Mouse (Mus musculus): ENCODE measurements around the gene Agbl3.

The Agbl3 gene

DNA sequence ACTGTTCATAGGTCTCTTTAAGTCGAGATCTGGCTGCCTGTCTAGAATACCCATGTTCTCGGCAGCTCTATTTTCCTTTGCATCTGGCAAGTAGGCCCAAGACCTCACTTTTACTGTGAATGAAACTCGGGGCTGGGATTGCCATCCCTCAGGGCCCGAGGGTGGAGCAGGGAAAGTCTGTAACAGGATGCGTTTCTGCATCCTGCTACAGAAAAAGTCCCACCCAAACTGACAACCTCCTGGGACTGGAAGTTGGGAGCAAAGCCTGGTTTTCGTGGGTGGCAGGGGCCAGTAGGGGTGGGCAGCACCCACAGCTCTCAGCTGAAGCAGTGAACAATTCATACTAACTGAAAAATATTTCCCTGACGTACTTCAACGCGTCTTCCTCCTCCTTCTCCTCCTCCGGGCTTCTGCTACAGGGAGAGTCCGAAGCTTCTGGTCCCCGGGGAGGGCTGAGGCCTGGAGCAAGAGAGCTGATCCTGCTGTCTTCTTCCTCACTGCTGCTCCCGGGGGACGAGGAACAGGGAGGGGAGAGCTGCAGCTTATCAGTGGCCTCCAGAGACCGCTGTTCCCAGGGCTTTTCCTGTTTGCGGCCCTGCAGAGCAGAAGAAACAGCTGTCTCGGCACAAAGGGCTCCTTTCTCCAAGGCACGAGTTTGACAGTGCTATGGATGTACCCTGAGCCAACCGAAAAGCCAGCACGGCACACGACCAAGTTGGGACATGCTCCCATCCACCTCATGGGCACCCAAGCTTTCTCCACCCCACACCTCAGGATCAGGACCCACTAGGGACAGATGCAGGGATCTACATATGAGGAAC is 94.1 kb downstream of the Agbl3 start:
- ATAC-seq (ENCODE audit: low TSS enrichment) = 0 out of 2 replicates have a peak, but pooled peaks have one; percentile 0

DNA sequence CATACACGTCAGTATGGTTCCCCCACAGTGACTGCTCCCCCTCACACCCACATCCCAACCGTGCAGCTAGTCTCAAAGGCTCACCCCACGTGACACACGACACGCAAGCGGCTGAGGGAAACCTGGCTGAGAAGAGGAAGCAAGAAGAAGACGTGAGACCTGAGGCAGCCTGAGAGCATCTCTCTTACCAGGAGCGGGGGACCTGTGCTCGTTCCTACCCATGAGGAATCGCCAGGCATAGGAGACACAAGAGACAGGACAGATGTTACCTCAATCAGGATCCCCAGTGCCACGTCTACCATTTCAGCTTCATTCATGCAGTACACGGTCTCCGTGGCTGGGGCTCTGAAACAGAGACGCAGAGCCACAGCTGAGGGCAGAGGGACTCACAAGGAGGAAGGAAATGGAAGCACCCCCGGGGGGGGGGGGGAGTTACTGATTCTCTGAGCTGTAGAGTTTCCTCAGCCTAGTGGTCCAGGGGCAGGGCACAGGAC is 95.1 kb downstream of the Agbl3 start:
- ATAC-seq (ENCODE audit: low TSS enrichment) = no peak

DNA sequence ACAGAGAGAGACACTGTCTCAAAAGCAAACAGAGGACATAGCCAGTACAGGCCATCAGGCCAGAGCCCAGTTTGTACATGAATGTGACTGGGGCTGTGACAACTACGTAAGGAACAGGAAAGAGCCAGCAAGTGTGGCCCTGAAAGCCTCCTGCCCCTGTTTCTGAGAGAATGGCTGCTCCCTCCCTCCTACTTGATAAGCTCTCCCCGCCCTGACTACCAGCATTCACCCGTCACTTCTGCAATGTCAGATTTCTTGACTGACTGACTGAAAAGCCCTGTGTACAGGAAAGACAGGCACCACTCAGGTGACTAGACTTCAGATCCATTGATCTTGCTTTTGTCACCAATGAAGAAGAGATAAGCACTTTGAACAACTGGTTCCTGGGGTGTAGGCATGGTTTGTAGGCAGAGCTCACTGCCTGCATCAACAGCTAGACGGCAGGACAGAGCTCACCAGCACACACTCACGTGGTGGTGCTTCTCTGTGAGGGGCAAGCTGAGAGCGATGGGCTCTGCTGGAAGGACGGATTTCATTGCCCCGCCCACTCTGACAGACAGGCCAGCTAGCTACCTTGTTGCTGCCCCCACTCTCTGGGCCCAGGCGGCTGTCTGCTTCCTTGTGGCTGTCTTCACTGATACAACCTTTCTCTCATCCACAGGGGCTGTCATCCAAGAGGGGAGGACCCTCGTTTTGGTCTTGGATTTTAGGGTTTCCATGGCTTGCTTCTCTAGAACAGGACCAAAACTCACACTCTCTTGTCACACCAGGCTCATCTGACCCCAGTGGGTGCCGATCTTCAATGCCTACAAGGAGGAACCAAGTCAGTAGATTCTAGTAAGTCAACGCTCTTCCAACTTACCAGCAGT is 96.0 kb downstream of the Agbl3 start:
- ATAC-seq (ENCODE audit: low TSS enrichment) = no peak

DNA sequence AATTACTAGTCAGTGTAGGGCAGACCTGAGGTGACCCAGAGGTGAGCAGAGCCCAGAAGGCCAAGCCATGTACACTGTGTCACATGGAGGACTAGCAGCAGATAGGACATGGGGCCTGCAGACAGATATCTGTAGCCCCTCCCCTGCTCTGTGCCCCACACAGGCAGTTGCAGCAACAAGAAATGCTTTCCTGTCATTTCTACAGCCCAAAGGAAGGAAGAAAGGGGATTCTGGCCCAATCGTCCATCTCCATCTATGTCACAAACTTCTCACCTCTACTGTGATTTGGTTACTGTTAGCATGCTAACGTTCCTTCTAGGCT is 96.6 kb downstream of the Agbl3 start:
- no peak for ATAC-seq (ENCODE audit: low TSS enrichment)

DNA sequence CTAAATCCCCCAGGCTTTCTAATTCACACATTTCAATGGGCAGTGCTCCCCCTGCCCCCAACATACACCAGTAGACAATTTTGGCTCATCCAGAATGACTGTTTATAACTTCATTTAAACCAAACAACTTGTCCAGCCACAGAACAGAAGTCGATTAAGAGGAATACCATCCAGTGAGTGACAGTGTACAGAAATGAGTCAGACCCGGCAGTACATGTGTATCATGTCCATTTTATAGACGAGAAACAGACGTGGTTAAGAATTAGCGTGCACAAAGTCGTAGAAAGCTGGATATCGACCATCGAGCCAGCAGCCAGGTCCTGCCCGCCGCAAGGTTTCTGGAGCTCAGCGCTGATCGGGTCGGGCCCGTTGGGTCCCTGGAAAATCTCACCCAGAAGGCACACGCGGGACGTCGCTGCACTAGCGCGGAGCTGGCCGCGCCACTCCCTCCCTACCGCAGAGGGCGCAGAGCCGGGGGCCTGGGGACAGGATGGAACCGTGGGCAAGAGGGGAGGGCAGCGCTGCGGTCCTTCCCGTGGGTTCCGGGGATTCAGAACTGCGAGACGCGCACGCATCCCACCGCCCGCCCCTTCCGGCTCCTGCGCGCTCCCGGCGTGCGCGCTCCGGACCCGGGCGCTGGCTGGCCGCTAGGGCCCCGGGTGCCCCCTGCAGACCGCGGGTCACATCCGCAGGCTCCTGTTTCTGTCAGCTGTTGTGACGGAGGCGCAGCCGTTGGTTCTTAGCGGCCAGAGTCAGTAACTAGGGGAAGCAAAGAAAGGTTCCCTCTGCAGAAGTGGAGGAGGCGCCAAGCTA is 97.5 kb downstream of the Agbl3 start, which contains the start of gene Cyren:
Gene Cyren, minus strand, starts transcription at position 552 of the 813 bp plus-strand sequence.
- ATAC-seq (ENCODE audit: low TSS enrichment) = peak; percentile 64

DNA sequence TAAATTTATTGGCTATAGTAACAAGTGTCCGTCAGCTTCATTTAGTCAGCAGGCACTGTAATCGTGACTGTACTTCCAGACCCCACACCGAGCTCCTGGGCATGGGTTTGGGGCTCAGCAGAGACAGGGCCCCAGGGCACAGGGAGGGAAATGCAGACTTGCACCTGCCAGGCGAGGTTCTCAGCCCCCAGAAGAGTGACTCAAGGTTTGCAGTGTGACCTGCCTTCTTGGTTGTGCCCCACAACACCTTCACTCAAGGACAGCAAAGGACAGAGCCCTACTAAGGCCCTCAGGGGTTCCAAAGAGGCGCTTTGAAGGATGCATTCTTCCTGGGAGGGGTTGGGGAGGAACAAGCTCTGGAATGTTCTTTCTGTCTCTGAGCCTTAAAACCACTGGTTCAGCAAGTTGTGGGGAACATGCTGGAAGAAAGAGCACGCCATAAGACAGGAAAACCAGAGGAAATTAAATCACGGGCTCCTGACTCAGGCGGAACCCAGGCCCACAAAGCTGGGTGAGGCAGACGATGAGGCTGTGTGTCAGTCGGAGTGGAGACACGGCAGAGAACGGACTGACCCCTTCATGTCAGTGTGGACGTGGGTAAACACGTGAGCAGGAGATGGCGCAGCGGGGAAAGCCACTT is 99.0 kb downstream of the Agbl3 start:
- ATAC-seq (ENCODE audit: low TSS enrichment) = no peak

DNA sequence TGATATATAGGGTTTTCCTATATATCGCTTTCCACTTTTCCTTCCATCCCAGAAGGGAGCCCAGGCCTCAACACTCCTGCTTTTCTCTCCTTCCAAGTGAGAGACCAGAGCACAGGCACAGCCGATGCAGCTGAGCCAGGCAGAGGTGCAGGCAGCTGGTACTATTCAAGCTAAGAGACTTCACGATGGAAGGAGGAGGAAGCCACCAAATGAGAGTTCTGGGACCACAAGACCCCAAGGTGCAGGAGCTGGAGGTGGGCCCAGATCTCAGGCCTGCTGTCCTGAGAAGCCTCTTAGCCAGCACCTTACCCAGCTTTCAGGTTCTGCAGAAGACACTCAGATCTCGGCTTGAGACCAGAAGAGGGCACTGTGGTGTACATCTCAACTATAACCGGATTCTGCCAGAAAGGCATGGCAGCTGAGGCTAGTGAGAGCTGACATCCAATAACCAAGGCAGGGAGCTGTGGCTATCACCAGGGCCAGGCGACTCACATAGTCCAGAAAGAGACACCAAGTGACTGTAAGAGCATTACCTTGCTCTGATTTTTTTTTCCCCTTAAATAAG is 99.8 kb downstream of the Agbl3 start:
- ATAC-seq (ENCODE audit: low TSS enrichment) = peak; percentile 48

DNA sequence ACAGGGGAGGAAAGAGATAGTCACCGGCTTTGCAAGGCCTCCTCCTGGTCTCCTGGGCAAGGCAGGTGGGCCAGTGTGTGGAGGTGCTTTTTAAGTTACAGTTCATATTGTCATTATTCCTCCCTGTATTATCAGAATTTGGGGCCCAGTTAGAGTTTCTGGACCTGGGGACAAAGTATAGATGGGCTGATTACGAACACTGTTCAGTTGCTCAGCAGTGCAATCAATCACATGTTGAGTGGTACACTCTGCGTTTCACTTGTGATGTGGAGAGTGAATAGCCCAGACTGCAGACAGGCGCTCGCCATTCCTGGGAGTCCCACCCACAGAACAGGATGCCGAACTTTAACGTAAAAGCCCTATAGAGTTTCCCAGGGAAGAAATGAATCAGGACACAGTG is 104.5 kb downstream of the Agbl3 start:
- no peak for ATAC-seq (ENCODE audit: low TSS enrichment)

DNA sequence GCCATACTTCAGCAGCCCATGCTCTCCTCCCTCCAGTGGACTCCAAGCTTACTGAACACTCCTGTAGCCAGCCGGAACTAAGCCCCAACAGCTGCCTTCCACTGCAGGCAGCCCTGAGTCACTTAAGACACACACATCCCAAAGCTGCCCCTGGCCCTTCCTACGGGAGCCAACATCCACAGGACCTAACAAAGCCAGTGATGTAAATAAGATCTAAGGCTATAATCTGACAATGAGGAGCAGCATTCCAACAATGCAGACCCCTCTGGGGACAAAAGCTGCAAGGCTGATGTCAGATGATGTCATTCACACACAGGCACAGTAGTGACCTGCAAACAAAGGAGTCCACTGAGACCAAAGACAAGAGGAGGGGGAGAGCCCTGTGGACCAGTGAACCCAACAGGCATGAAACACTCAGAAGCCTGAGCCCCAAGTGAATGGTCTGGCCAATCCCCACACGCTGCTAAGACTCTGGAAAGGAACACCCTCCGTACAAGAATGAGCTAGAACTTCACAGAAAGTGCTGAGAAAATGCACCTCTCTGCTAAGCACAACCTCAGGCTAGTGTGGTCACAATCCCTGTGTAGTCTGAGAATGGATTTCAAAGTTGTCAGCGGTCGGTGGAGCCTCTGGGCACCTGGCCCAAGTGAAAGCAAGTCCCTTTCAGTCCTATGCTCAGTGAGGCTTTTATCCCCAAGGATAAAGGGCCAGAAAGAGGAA is 107.1 kb downstream of the Agbl3 start:
- ATAC-seq (ENCODE audit: low TSS enrichment) = peak; percentile 51

DNA sequence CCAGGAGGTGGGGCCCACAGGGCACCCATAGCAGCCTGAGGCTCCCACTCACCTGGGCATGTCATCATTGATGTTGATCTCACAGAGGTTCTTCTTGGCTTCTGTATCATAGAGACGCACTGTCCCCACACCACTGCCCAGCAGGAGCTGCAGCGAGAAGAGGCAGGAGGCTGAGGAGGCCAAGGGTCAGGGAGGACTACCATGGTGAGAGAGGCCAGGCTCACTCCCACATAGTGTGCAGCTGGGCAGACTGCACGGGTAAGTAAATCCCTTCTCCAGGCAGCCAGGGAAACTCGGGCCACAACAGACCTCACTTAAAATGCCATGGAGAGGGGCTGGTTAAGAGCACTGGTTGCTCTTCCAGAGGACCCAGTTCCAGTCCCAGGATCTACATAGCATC is 109.0 kb downstream of the Agbl3 start:
- ATAC-seq (ENCODE audit: low TSS enrichment) = no peak

DNA sequence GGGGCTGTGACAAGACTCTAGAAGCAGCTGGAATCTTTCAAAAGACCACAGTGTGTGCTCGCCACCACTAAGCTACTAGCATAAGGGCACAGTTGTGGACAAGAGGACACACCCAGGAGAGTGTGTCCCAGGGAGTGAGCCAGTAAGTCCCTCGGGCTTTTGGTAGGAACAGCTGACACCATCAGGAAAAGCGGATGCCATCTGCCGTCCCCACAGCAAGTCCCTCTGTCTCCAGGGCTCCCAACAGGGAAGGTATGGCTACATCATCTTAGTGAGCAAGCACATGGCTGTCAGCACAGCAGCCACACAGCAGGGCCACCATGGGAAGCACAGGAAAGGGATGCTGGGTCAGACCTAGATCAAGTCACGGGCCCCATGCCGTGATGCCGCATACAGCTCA is 115.3 kb downstream of the Agbl3 start:
- ATAC-seq (ENCODE audit: low TSS enrichment) = no peak

DNA sequence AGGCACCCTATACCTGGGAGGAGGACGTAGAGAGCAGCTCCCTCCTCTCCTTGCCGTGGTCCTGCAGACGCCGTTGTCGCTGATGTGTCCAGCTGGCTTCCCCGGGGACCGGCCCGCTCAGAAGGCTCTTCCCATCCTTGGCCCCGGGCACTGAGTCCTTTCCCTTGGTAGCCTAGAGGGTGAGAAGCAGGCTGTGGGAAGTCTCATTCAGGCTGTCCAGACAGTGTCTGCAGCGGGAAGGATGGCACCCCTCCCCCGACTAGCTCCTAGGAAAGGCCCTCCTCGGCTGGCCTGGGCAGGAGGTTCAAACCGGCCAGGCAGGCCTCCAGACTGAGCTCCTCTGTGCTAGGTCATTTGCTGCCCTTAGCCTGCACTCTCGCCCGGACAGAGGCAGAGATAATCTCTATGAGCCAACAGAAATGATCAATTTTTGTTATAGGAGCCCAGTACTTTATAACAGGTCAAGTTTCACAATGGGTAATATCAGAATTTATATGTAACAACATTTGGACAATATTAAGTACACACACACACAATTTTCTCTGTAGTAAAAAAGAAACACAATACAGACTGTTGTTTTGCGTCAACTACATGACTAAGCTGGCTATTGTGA is 116.0 kb downstream of the Agbl3 start:
- no peak for ATAC-seq (ENCODE audit: low TSS enrichment)

DNA sequence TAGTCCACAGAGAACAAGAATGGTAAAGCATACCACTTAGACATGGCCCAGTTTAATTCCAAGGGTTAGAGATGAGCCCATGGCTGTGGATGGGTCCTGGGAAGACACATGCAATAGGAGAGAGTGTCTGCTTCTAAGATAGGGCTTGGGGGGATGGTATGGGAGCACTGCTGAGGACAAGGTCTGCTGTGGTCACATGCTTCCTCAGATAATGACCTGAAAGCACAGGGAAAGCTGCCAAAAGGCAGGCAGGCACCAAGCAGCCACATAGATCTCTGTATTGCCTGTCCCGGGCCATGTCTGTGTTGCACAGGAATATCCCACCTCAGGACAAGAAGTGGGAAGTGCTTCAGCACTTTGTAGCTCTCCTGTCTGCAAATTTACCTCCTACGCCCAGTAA is 118.9 kb downstream of the Agbl3 start:
- ATAC-seq (ENCODE audit: low TSS enrichment) = no peak

DNA sequence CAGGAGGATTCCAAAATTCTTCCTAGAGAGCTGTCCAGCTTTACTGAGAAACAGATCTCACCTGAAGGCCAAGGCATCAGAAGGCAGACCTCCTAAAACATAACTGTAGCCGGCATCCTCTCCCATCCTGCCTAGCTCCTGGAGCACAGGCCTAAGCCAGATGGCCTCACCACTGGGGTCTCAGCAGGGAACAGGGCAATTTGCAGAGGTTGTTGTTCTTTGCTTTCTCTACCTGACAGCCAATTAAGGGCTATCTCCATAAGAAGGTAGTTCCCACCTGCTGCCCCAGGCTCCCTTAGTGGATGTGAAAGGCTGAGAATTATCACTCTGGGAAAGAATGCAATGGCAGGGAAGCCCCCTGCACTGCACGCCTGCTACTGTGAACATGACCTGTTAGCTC is 120.8 kb downstream of the Agbl3 start:
- ATAC-seq (ENCODE audit: low TSS enrichment) = no peak

DNA sequence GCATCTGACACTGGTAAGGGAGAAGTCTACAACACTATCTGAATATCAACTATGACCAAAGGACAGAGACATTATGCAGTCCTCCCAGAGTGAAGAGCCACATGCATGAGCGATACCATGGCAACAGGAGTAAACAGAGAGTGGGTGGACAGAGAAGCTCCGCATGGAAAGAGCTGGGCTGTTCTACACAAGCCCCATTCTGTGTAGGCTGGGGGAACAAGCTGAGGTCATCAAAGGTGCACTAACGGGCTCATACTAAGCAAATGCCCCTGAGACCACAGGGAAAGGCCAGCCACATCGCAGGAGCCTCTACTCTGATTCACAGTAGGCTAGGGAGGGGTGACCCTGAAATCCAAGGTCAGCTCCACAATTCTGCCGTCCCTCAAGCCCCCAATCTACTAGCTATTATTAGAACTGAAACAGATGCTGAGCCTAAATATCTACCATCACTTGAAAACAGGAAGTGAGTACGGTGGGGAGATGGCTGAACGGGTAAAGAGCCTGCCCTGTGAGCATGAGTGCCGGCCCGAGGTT is 121.7 kb downstream of the Agbl3 start:
- peak; percentile 79 for ATAC-seq (ENCODE audit: low TSS enrichment)

DNA sequence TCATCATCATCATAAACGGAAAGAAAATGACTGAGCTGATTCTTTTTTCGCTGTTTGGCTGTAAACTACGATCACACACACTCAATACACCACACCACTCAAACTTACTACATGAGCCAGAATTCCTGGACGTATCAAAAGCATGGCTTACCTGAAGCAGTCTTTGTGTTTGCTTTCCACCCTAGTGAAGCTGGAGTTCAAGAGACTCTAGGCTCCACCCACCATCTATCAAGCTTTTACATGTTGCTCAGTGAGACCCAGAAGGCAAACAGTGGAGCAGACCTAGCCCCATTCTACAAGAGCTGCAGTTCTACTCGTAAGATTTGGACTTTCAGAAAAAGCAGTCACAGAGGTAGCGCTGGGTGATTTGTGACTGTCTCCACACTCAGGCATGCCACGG is 122.3 kb downstream of the Agbl3 start:
- ATAC-seq (ENCODE audit: low TSS enrichment) = no peak

DNA sequence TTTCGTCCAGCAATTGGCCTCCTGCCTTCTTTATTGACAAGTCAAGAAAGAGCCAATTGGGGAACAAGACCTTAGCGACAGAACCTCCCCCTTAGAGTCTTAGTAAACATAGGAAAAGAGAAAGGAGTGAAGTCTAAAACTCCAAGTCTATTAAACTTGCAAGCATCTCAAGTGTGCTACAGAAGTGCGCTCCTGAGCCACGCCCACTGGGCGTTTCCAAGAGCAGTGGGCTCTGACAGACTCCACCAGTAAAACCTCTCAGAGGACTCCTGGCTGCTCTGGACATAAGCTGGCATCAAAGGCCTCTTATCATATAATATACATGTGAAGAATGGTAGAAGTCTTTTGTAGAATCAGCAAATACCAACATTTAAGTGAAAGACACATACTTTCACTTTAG is 123.2 kb downstream of the Agbl3 start:
- ATAC-seq (ENCODE audit: low TSS enrichment) = no peak

DNA sequence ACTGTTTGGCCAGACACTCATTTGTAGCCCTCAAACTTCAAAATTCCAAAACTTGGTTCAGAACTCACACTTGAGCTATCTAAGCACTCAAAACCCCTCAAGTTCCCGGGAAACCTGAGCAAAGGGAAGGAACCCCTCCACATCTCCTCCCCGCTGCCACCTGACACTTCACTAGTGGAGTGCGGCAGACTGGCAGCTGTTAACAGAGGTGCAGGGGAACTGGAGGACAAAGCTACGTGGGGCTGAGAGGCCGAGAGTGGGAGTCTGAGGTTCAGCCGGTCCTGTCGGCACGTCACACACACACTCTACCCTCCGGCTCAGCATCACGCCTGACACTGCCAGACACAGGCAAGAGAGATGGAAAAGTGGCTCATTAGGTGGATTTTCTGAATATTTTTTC is 123.6 kb downstream of the Agbl3 start:
- no peak for ATAC-seq (ENCODE audit: low TSS enrichment)

DNA sequence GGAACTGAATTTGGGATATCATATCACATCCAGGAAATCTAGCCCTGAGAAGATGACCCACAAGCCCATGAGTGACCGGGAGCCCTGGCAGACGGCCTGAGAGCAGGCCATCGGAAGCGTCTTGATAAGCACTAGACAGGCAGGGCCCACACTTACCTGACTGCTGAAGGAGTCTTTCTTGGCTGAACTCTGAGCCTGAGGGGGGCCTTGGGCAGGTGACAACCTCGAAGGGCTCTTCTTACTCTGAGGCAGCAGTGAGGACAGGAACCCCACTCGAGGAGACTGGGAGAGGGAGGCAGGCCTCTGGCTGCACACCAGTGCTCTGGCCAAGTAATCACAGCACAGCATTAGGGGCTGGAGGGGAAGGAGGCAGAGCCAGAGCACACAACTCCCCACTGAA is 124.1 kb downstream of the Agbl3 start:
- no peak for ATAC-seq (ENCODE audit: low TSS enrichment)

DNA sequence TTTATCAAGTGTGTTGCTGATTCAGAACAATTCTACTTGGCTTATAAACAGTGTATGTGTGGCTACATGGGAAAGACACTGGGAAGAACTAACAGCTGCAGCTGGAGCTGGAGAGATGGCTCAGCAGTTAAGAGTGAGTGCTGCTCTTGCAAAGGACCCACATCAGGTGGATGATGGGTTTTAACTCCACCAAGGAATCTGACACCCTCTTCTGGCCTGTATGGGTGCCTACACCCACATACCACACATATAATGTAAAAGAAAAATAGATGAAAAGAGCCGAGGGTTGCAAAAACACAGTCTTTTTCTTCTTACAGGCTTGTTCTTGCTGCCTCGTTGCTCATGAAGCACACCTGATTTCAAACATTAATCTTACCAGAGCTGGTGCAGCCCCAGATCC is 125.9 kb downstream of the Agbl3 start:
- no peak for ATAC-seq (ENCODE audit: low TSS enrichment)

Measured in frontal cortex, adult (tissue).